Mouse (Mus musculus) liver, embryonic 13.5 days (tissue): Measurements from ENCODE around the gene Papss1. TPM values are rescaled to one million over a fixed set of nuclear protein-coding genes. Genes with fewer than 3 reads are reported as not detected.

ENCODE experiments used
- ATAC-seq: fragments of 200-750 bp; cut with Nextera tagmentation; 2 replicates; pipeline ENCODE4 v1.8.0; 2017; ENCODE audit warnings: low read depth, mild to moderate bottlenecking, moderate number of reproducible peaks, moderate library complexity
- DNase-seq: peaks from one replicate; pipeline ENCODE4 v3.0.0; 2022
- H3K27ac ChIP-seq: fragments of 300-500 bp; sonication (generic); 2 replicates; pipeline ENCODE4 v1.5.1; 2015; ENCODE audit warnings: moderate library complexity, mild to moderate bottlenecking, inconsistent platforms
- H3K27me3 ChIP-seq: fragments of 300-500 bp; sonication (generic); 2 replicates; pipeline ENCODE4 v1.6.1; 2015; ENCODE audit warnings: mild to moderate bottlenecking, inconsistent platforms
- H3K36me3 ChIP-seq: fragments of 300-500 bp; sonication (generic); 2 replicates; pipeline ENCODE4 v1.6.1; 2015; ENCODE audit warnings: mild to moderate bottlenecking, inconsistent platforms
- H3K4me1 ChIP-seq: fragments of 300-500 bp; sonication (generic); replicated peaks from 2 replicates; pipeline ENCODE4 v1.6.1; 2015; ENCODE audit warnings: inconsistent platforms
- H3K4me2 ChIP-seq: fragments of 300-500 bp; sonication (generic); 2 replicates; pipeline ENCODE4 v1.6.1; 2015; ENCODE audit warnings: inconsistent platforms, mild to moderate bottlenecking, moderate library complexity
- H3K4me3 ChIP-seq: fragments of 300-500 bp; sonication (generic); replicated peaks from 2 replicates; pipeline ENCODE4 v1.5.1; 2015; ENCODE audit warnings: mild to moderate bottlenecking, inconsistent platforms
- H3K9ac ChIP-seq: fragments of 300-500 bp; sonication (generic); 2 replicates; pipeline ENCODE4 v1.6.1; 2015; ENCODE audit warnings: mild to moderate bottlenecking, inconsistent platforms
- H3K9me3 ChIP-seq: fragments of 300-500 bp; sonication (generic); replicated peaks from 2 replicates; pipeline ENCODE4 v1.6.1; 2016; ENCODE audit warnings: inconsistent platforms
- WGBS: fragments of 180-500 bp; shearing (Covaris S2); methylation state at CpG from one replicate; pipeline ENCODE4 v1.1.7; 2015; ENCODE audit not compliant: insufficient replicate concordance; 5-methylcytosine and 5-hydroxymethylcytosine counted together
- polyA plus RNA-seq: library from polyadenylated mRNA; unstranded; fragments of >200 nt; fragmentation: Nextera tagmentation; extraction: Ambion mirVana; gene quantifications from 2 replicates; pipeline ENCODE4 v1.2.1, GENCODE M21; 2015

Papss1 gene
- polyA plus RNA-seq, 1 experiment from 2014 or later, result 10.1 TPM

DNA sequence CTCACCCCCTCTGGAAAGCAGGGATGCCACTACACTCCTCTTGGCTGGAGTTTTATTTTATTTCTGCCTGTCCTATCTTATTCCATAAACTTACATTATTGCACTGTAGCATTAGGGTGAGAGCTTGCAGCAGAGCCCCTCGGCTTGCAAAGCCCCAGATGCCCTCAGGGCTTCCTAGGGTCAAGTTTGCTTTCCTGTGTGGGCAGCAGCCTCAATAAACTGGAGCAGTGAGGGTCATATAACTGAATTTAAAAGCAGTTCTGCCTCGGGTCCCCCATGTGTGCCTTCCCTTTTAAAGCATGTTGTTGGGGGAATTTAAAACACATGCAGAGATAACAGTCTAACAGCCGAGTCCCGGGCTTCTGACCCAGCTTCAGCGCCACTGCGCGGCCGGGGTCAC lies 49.5 kb downstream of the Papss1 start:
- Histone ChIP-seq H3K27ac (no peak overlapping the region), H3K4me3 (no peak overlapping the region), H3K9me3 (no peaks in the 10 kb centered on the region), H3K9ac (no peak overlapping the region), H3K36me3 (peaks cover 8% of the 10 kb centered on the region; the same call in 1 of the 2 replicates), H3K4me1 (no peaks in the 10 kb centered on the region), H3K4me2 (no peak overlapping the region), H3K27me3 (no peaks in the 10 kb centered on the region)
- no peak for DNase-seq
- 74% methylated on average over 8 of the region's 8 CpGs for WGBS
- ATAC-seq, result no peak

DNA sequence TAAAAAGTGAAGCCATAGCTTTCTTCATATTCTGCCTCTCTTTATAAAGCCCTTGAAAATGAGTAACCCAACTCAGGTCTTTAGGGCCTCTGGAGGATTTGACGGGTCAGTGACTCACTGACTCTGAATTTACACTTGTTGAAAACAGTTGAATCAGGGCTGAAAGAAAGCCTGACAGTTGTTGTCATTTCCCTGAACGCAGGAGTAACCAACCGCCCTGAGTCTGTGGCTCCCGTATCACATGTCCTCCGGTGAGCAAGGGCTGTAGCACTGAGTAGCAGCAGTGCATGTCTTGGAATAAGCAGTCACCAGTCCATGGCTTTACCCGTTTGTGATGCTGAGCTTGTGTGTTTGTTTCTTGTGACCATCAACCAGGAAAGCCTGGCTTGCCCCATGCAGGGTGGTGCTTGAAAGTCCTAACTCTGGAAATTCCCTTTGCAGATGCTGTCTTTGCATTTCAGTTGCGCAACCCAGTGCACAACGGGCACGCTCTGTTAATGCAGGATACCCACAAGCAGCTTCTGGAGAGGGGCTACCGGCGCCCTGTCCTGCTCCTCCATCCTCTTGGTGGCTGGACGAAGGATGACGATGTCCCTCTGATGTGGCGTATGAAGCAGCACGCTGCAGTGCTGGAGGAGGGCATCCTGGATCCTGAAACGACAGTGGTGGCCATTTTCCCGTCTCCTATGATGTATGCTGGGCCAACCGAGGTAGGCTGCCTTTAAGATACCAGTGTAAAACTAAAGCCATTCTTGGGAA lies 54.2 kb downstream of the Papss1 start:
- no peak overlapping the region for H3K4me3 ChIP-seq
- H3K4me2 ChIP-seq, result no peak overlapping the region
- ATAC-seq, result no peak
- H3K4me1 ChIP-seq, result no peaks in the 10 kb centered on the region
- H3K27ac ChIP-seq, result no peak overlapping the region
- DNase-seq, result no peak
- H3K36me3 ChIP-seq, result peaks cover 2% of the 10 kb centered on the region; the same call in 1 of the 2 replicates
- H3K9ac ChIP-seq, result no peak overlapping the region
- WGBS, result 80% methylated on average over 18 of the region's 18 CpGs
- no peaks in the 10 kb centered on the region for H3K9me3 ChIP-seq
- H3K27me3 ChIP-seq, result no peaks in the 10 kb centered on the region

DNA sequence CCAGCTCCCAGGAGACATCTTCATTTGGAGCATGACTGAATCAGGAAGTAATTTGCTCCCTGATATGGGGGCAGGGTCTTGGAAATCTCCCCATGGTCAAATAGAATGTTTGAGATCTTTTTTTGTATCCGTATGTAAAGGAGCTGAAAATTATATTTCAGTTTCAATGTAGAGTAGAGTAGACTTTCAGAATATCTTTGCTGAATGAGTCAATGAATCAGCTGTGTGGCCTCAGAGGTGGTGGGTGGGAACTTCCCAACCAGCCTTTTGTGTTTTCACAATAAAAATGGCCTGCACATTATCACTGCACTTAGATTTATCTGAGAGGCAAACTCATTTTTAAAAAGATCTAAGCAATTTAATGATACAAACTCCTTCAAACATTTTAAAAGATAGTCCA lies 58.6 kb downstream of the Papss1 start:
- no peaks in the 10 kb centered on the region for H3K4me1 ChIP-seq

DNA sequence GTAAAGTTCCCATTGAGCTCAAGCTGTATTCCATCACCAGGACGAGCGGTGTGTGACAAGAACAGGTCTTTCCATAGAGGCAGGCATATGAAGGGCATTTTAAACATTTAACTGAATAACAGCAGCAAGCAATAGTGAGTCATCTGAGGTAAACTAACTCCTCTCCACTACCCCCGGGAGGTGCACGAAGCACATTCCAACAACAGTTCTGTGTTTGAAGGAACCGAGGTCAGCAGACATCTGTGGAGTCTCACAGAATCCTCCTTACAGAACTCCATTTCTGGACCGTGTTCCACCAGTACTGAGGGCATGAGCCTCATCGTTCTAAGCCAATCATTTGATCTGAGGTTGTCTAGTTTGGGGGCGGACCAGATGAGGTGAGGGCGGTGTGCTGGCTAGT lies 59.5 kb downstream of the Papss1 start:
- Histone ChIP-seq H3K36me3 (no peaks in the 10 kb centered on the region; the same call in none of the 2 replicates), H3K4me2 (no peak overlapping the region), H3K27me3 (no peaks in the 10 kb centered on the region), H3K9me3 (no peaks in the 10 kb centered on the region), H3K4me3 (no peak overlapping the region), H3K4me1 (no peaks in the 10 kb centered on the region), H3K27ac (no peak overlapping the region), H3K9ac (no peak overlapping the region)
- no peak for DNase-seq
- no peak for ATAC-seq
- WGBS, result 69% methylated on average over 9 of the region's 9 CpGs

More for the DNA sequence above, 58.6 kb downstream of the Papss1 start:
- DNase-seq (no peak), ATAC-seq (no peak)
- H3K4me2 ChIP-seq, result no peak overlapping the region
- H3K27ac ChIP-seq, result no peak overlapping the region
- H3K27me3 ChIP-seq, result no peaks in the 10 kb centered on the region
- H3K9ac ChIP-seq, result no peak overlapping the region
- H3K36me3 ChIP-seq, result peaks cover 2% of the 10 kb centered on the region
- whole genome bisulfite sequencing, result 71% methylated on average over 1 of the region's 1 CpGs
- no peaks in the 10 kb centered on the region for H3K9me3 ChIP-seq
- no peak overlapping the region for H3K4me3 ChIP-seq

DNA sequence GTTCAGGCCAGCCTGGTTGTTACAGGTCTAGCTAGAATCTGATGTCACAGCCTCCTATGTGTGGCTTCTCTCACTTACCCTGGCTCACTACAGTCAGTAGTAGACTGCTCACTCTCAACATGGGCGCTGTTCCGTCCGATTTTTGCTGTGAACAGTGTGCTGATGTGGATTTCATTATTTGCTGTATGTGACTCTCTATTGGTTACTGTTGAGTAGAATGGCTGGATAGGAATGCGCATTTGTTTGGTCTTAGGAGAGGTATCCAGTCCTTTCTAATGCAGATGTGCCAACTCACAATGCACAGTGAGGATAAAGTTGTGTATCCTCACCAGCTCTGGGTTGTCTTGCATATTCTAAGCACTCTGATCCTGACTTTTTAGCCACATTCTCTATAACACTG lies 62.9 kb downstream of the Papss1 start:
- Histone ChIP-seq H3K27me3 (no peaks in the 10 kb centered on the region), H3K27ac (no peak overlapping the region), H3K4me1 (no peaks in the 10 kb centered on the region), H3K9ac (no peak overlapping the region), H3K36me3 (no peaks in the 10 kb centered on the region; the same call in 1 of the 2 replicates), H3K4me2 (no peak overlapping the region), H3K4me3 (no peak overlapping the region), H3K9me3 (no peaks in the 10 kb centered on the region)
- WGBS, result 80% methylated on average over 4 of the region's 4 CpGs
- ATAC-seq (no peak), DNase-seq (no peak)

DNA sequence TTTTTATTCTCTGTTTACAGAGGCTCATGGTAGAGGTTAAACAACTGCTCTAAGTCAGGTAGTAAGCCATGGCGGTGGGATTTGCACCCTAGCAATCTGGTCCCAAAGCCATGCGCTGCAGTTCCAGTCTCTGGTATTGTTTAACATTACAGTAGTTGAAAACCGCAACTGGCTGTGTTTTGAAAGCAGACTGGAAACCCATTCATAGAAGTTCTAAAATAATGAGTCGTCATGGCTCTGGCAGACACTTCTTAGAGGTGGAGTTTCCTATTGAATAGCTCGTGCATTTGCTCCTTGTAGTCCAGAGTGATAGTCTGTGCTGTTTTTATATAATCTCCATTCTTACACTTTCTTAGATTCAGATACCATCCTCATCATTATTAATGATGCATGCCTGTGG lies 63.7 kb downstream of the Papss1 start:
- Histone ChIP-seq H3K4me1 (no peaks in the 10 kb centered on the region), H3K36me3 (no peaks in the 10 kb centered on the region; the same call in 1 of the 2 replicates), H3K4me2 (no peak overlapping the region), H3K27me3 (no peaks in the 10 kb centered on the region), H3K4me3 (no peak overlapping the region), H3K9ac (no peak overlapping the region), H3K27ac (no peak overlapping the region), H3K9me3 (no peaks in the 10 kb centered on the region)
- DNase-seq, result no peak
- WGBS, result 66% methylated on average over 5 of the region's 5 CpGs
- no peak for ATAC-seq

DNA sequence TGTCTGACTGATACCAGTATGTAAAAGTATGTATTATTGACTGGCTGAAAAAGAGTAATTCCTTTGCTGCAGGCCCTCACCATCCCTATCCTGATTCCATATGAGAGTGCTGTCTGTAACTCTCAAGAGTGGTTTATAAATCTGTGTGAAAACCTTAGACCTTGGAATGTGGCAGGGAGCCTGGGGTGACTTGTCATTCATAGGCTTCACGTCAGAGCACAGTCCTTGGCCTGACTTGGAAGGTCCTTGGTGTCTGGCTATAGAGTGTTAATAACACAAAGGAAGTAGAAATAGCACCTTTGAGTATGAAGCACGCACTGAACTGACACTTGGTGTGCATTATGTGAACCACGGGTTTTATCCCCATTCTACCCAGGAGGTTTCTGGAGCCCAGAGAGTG lies 64.4 kb downstream of the Papss1 start:
- no peaks in the 10 kb centered on the region for H3K9me3 ChIP-seq
- no peak overlapping the region for H3K4me2 ChIP-seq
- no peaks in the 10 kb centered on the region for H3K27me3 ChIP-seq
- H3K36me3 ChIP-seq, result no peaks in the 10 kb centered on the region; the same call in 1 of the 2 replicates
- no peak overlapping the region for H3K27ac ChIP-seq
- H3K4me1 ChIP-seq, result no peaks in the 10 kb centered on the region
- no peak for ATAC-seq
- no peak overlapping the region for H3K9ac ChIP-seq
- no peak for DNase-seq
- H3K4me3 ChIP-seq, result no peak overlapping the region
- 65% methylated on average over 3 of the region's 3 CpGs for WGBS

DNA sequence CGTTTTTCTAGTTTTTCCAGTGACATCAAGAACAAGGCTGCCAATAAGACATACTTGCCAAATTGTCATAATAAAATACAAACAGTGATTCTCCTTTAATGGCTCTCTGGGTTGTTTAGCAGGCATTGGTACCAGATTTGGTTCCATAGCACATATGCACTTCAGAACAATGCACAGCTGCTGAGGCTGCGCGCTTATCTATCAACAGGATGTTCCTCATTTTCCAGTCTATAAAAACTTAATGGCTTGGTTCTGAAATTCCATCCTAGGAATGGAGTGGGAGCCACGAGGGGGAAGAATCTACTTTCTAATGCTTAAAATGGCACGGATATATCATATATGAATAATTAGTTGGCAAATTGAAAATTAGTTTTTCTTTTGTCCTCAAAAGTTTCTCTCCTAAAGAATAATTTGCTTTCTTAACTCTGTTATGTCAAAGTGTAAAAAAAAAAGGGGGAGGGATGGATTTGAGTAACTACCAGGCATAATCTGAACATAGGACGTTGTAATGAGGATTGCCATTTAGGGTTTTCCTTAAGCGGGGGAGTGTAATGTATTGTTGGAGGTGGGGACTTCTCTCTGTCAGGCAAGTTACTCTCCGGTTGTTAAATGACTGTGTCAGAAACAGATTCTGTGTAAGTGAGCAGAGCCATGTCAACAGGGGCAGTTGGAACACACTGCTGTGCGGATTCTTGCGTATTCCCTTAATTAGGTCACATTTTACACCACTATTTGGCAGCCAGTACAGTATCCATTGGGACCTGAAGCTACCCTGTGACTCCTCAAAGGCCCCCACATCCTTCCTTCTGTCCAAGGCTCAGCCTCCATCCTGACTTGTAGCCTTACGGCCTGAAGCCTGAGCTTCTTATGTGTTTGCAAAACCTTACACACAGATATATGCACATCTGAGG lies 66.1 kb downstream of the Papss1 start:
- H3K36me3 ChIP-seq, result no peaks in the 10 kb centered on the region
- no peak overlapping the region for H3K4me3 ChIP-seq
- H3K27ac ChIP-seq, result no peak overlapping the region
- DNase-seq (no peak), ATAC-seq (no peak)
- H3K4me2 ChIP-seq, result no peak overlapping the region
- H3K27me3 ChIP-seq, result no peaks in the 10 kb centered on the region
- 70% methylated on average over 11 of the region's 11 CpGs for WGBS
- H3K4me1 ChIP-seq, result no peaks in the 10 kb centered on the region
- no peak overlapping the region for H3K9ac ChIP-seq
- H3K9me3 ChIP-seq, result no peaks in the 10 kb centered on the region

DNA sequence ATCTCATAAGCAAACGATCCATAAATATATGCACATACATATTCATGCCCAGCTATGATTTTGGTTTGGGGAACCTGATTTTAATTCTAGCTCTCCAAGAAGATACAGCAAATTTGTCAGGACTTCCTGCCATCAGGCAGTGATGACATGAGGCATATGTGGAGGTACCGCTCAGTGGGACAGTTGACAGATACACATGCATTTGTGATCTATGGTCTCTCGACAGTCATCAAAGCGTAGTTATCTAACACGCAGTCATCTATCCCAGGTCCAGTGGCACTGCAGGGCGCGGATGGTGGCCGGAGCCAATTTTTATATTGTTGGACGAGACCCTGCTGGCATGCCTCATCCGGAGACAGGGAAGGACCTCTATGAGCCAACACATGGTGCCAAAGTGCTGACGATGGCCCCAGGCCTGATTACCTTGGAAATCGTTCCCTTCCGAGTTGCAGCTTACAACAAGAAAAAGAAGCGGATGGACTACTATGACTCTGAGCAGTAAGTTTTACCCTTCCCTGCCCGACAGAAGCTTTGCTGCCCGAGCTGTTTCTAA lies 66.8 kb downstream of the Papss1 start:
- H3K27me3 ChIP-seq, result no peaks in the 10 kb centered on the region
- H3K9ac ChIP-seq, result no peak overlapping the region
- no peak for DNase-seq
- H3K36me3 ChIP-seq, result no peaks in the 10 kb centered on the region
- ATAC-seq, result no peak
- no peak overlapping the region for H3K27ac ChIP-seq
- H3K4me2 ChIP-seq, result no peak overlapping the region
- H3K4me1 ChIP-seq, result no peaks in the 10 kb centered on the region
- H3K4me3 ChIP-seq, result no peak overlapping the region
- 81% methylated on average over 16 of the region's 16 CpGs for WGBS
- H3K9me3 ChIP-seq, result no peaks in the 10 kb centered on the region

DNA sequence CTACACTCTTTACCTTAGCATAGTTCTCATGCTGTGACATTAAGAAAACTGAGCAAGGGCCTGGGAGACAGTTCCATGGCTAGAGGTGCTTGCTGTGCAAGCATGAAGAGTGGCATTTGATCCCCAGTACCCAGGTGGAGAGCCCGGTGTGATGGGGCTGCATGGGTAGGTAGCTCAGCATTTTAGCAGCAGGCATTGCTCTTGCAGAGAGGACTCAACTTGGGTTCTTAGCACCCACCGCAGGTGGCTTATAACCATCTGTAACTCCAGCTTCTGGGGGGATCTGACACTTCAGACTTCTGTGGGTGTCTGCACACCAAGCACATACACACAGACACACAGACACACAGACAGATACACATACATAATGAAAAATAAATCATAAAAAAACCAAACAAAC lies 69.5 kb downstream of the Papss1 start:
- H3K27me3 ChIP-seq, result no peaks in the 10 kb centered on the region
- no peaks in the 10 kb centered on the region for H3K9me3 ChIP-seq
- no peaks in the 10 kb centered on the region for H3K4me1 ChIP-seq
- no peak overlapping the region for H3K4me3 ChIP-seq
- H3K9ac ChIP-seq, result no peak overlapping the region
- WGBS, result 82% methylated on average over 2 of the region's 2 CpGs
- no peak for ATAC-seq
- DNase-seq, result no peak
- no peak overlapping the region for H3K27ac ChIP-seq
- no peaks in the 10 kb centered on the region for H3K36me3 ChIP-seq
- no peak overlapping the region for H3K4me2 ChIP-seq

DNA sequence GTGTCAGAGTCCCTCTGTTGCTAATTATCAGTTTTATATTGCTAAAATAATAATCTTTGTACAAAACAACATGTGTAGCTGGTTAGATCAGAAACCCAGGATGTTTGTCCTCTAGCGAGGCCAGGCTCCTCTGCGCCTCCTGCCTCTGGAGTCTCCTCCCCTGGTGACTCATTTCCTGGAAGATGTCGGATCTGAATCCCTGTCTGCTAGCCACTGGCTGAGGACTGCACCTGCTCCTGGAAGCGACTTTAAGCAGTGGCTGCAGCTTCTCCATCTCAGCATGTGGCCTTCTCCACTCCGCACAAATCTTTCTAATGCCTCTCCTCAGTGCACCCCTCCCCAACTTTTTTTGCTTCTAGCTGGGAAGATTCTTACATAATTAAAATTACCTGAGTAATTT lies 71.6 kb downstream of the Papss1 start:
- Histone ChIP-seq H3K4me1 (no peaks in the 10 kb centered on the region), H3K27me3 (no peaks in the 10 kb centered on the region), H3K36me3 (no peaks in the 10 kb centered on the region), H3K4me3 (no peak overlapping the region), H3K9me3 (no peaks in the 10 kb centered on the region), H3K27ac (no peak overlapping the region), H3K9ac (no peak overlapping the region), H3K4me2 (no peak overlapping the region)
- WGBS, result 44% methylated on average over 5 of the region's 5 CpGs
- DNase-seq (no peak), ATAC-seq (no peak)
